Mouse (Mus musculus): Measurements from ENCODE around the gene Sh3rf1.

The Sh3rf1 gene

GRCm38 (mm10) chr8:61223729-61224379, at the start of gene Sh3rf1:
TSS of gene Sh3rf1 (plus strand) at chr8:61223872.
- peak; percentile 87 to 94 for DNase-seq (ENCODE audit: inconsistent age in 2 of 2, low spot score in 1 of 2)

- no peak for DNase-seq (ENCODE audit: inconsistent age in 2 of 2, low spot score in 1 of 2)
These were observed 49.7 kb upstream of the Sh3rf1 start for GRCm38 (mm10) chr8:61173921-61174492.

- DNase-seq (ENCODE audit: inconsistent age in 2 of 2, low spot score in 1 of 2), result no peak
These were observed 47.8 kb upstream of the Sh3rf1 start for GRCm38 (mm10) chr8:61175876-61176275.

DNA sequence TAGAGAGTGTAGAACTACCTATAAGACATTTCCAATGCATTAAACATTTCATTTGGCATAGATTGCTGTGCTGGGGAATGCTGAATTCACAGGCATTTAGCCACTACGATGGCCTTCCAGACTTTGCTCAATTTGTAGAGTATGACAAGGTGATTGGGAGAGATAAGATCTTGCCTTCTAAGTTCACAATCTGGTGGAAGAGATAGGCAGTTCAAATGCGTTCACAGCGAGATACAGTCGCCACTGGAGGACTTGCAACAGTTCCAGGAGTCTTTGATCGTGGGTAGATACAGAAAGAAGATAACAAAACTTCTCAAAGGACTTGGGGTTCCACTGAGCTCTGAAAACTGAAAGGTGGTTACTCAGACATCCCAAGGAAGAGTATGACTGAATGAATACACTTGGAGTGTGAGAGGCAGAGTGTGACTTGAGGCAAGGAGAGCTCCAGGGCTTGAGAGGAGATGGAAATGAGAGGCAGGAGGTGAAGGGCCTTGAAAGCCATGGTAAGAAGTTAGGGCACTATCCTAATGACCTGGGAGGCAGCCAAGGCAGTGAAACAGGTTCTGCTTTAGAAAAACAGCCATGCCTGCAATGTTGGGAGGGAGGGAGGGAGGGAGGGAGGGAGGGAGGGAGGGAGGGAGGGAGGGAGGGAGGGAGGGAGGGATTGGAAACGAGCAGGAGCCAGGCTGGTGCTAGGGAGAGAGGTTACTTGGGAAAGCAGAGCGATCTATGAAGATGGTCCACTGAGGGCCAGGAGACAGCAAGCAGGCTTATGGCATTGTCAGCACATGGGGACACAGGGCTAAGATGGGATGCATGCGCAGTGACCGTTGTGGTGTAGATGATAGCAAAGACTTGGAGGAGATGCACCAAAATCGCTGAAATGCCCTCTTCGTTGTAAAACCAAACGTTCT, 45.7 kb upstream of the Sh3rf1 start:
- no peak for DNase-seq (ENCODE audit: inconsistent age in 2 of 2, low spot score in 1 of 2)

DNA sequence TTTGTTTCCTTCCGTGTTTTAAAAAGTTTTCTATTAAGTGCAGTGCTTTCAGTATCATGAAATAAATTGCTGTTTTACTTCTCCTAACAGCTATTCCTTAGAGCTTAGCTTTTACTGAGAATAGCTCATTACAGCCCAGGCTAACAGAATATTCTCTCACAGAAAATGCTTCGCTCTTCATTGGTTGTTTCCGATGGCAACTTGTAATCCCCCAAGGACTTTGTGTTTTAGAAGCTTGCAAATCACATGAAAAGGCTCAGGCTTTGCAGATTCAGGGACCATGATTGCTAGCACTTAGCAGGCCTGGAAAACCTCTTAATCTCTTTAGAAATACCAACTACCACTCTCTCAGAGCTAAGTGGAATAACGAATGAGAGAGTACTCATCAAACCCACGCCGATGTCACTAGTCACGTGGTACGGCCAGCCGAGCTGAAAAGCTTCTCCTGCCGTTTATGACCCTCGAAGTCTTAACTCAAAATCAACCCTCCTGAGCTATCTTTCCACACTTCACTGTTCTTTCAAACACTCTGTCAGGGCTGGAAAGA, 45.0 kb upstream of the Sh3rf1 start:
- DNase-seq (ENCODE audit: inconsistent age in 2 of 2, low spot score in 1 of 2), result no peak

DNA sequence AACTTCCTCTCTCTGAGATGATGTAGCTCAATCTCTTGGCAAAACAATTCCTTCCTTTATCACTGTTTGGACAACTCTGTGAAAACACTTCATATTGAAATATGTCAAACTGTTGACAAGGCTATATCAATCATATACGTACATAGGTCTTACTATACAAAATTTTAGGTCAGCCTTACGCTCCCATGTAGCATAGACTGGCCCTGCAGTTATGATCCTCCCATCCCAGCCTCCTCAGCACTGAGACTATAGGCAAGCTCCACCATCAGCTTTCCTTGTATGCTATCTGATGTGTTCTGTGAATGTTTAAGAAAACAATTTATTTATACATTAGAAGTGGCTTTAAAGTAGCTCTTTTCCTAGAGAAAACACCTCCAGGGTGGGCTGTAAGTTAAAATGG, 42.1 kb upstream of the Sh3rf1 start:
- DNase-seq (ENCODE audit: inconsistent age in 2 of 2, low spot score in 1 of 2), result no peak

DNA sequence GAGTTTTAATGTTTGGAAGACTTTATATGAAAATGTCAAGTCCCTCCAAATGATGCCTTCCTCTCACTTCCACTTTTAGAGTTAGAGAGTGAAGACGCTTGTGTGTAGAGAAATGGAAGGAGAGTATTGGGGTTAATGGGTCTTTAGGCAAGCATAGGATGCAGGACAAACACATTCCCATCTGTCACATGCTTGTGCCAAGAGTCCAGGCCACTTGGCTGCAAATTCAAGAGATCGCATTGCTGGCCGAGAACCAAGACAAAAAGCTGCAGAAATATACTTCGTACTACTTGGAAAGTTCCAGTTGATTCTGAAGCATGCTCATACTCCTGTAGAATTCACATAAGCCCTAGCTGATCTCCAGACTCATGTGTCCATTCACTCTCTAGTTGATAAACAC, 41.7 kb upstream of the Sh3rf1 start:
- DNase-seq (ENCODE audit: inconsistent age in 2 of 2, low spot score in 1 of 2), result peak in 1 of 2 experiments; percentile 31

- no peak for DNase-seq (ENCODE audit: inconsistent age in 2 of 2, low spot score in 1 of 2)
These were observed 38.1 kb upstream of the Sh3rf1 start for GRCm38 (mm10) chr8:61185274-61186198.

- DNase-seq (ENCODE audit: inconsistent age in 2 of 2, low spot score in 1 of 2), result peak; percentile 57 to 82
These were observed 29.3 kb upstream of the Sh3rf1 start for GRCm38 (mm10) chr8:61194306-61194925.

DNA sequence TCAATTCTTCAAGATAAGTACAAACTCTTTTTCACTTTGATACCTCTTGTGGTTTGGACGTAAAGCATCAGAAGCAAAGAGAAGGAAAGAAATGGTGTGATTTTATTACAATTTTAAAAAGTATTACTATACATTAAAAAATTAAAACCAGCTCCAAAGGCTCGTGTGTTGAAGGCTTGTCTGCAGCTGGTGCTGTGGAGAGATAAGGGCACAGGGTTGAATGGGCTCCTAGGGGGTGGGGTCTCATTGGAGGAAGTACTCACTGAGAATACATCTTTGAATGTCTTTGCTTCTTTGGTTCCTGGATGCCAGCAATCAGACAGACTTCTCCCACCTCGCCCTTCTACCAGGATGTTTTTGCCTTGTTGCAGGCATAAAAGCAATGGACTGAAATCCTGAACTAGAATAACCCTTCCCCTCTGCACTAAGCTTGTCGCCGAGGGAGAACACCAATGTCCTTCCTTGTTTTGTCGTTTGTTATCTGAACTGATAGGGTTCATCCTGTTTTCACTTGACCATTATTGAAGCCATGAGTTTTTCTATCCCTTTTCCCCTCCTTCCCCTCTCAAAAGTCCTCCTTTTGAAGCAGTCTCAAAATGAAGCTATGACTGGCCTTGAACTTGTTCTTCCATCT, 23.3 kb upstream of the Sh3rf1 start:
- DNase-seq (ENCODE audit: inconsistent age in 2 of 2, low spot score in 1 of 2), result no peak

- no peak for DNase-seq (ENCODE audit: inconsistent age in 2 of 2, low spot score in 1 of 2)
These were observed 20.4 kb upstream of the Sh3rf1 start for GRCm38 (mm10) chr8:61203035-61203826.

GRCm38 (mm10) chr8:61206876-61207275, 16.8 kb upstream of the Sh3rf1 start:
- DNase-seq (ENCODE audit: inconsistent age in 2 of 2, low spot score in 1 of 2), result no peak

- no peak for DNase-seq (ENCODE audit: inconsistent age in 2 of 2, low spot score in 1 of 2)
These were observed 16.0 kb upstream of the Sh3rf1 start for GRCm38 (mm10) chr8:61207636-61208035.

- no peak for DNase-seq (ENCODE audit: inconsistent age in 2 of 2, low spot score in 1 of 2)
These were observed 15.0 kb upstream of the Sh3rf1 start for GRCm38 (mm10) chr8:61208719-61209118.

- DNase-seq (ENCODE audit: inconsistent age in 2 of 2, low spot score in 1 of 2), result no peak
These were observed 12.8 kb upstream of the Sh3rf1 start for GRCm38 (mm10) chr8:61210836-61211235.

GRCm38 (mm10) chr8:61215081-61215819, 8.4 kb upstream of the Sh3rf1 start:
- no peak for DNase-seq (ENCODE audit: inconsistent age in 2 of 2, low spot score in 1 of 2)

DNA sequence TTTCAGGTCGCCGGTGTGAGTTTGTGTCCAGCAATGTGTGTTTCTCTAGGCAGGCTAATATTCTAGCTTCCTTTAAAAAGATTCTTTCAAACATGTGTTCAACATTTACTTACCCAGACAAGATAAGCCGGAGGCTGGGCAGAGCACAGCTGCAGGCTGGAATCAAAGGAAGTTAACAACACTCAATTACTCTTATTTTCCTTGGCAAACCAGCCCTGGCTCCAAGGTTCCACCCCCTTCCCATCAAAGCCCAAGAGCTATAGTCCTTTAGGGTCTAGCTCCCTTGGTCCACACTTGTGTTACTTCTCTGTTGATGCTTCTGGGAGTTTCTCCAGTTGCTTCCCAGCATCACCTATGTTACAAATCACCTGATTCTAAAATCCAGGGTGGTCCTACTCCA, 6.7 kb upstream of the Sh3rf1 start:
- no peak for DNase-seq (ENCODE audit: inconsistent age in 2 of 2, low spot score in 1 of 2)

DNA sequence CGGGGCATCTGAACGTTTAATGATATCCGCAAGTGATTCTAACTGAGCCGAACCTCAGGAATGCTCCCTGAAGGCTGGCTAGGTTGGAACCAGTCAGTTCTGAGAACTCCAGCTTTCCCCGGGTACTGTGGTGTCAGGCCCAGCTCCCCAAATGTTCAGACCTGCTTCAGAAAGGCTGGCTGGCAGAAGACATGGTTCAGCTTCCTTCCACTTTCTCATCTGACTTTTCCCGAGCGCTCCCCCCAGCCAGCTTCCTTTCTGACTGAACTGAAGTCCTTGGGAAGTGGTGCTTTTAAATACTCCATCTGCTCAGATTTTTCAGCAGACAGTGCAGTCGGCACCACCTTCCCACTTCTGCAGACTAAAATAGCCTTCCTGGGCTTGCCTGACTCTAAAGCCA, 6.2 kb upstream of the Sh3rf1 start:
- DNase-seq (ENCODE audit: inconsistent age in 2 of 2, low spot score in 1 of 2), result no peak

Data from adrenal gland, adult (tissue).